Mouse (Mus musculus): Measurements from ENCODE around the gene Olfr688. TPM values are rescaled to one million over a fixed set of nuclear protein-coding genes. Genes with fewer than 3 reads are reported as not detected.

Olfr688 gene
- polyA plus RNA-seq (2012; rRNA removed) = not detected in 2 replicates

DNA sequence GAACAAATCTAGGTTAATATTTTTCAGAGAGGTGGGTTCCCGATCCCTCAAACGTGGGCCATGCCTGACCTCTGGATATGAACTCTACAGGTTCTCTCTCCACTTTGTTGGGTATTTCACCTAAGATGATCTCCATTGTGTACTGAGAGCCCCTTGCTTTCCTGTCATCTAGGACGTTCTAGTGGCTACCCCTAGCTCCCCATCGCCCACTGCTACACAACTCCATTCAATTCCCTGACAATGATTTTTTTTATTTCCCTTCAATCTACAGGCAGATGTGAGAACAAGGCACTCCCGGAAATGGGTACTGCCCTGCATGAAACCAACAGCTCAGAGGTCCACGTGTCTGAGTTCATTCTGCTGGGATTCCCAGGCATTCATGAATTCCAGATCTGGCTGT, at the start of gene Olfr688:
Olfr688 (plus strand) TSS at position 301 of the 400 bp plus-strand sequence.
- DNase-seq (ENCODE audit: low read depth, low spot score) = no peak
- 74% methylated on average over 6 of the region's 6 CpGs for WGBS

DNA sequence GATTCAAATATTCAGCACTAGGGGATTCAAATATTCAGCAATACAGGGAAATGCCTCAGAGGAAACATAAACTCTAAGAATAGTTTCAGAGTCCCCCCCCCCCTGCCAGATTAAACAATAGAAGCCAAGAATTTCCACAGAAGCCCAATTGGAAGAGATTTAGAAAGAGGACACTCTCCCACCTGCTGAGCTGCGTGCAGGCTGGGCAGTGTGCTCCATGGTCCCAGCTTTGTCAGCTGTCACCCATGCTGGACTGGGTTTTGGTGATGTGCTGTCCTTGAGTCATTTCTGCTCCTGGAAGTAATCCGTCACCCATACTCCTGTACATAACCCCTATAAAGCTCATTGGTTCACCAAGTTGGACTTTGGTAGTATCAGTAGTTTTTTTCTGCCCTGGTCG, 40.2 kb upstream of the Olfr688 start:
- WGBS = 76% methylated on average over 3 of the region's 3 CpGs
- no peak for DNase-seq (ENCODE audit: low read depth, low spot score)

GRCm38 (mm10) chr7:105248197-105248596, 39.7 kb upstream of the Olfr688 start:
- WGBS = 38% methylated on average over 1 of the region's 1 CpGs
- DNase-seq (ENCODE audit: low read depth, low spot score) = no peak

DNA sequence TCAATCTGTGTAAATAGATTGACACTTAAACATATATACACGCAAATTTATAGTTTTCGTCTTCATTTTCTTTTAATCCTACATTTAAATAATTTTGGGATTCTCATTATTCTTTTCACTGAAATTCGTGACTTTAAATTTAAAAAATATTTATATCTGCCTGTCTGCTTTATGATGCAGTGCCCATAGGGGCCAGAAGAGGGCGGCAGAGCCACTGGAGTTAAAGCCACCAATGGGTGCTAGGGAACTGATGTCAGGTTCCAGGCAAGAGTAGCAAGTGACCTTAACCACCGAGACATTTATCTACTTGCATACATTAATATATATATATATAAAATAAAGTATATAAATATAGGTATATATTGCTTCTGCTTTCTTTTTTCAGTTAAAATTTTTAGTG, 31.2 kb upstream of the Olfr688 start:
- DNase-seq (ENCODE audit: low read depth, low spot score) = no peak
- 65% methylated on average over 5 of the region's 5 CpGs for WGBS

- no peak for DNase-seq (ENCODE audit: low read depth, low spot score)
- WGBS = 71% methylated on average over 7 of the region's 7 CpGs
Observed at GRCm38 (mm10) chr7:105272426-105272825, 15.5 kb upstream of the Olfr688 start.

GRCm38 (mm10) chr7:105290051-105290450, 2.2 kb downstream of the Olfr688 start:
- DNase-seq (ENCODE audit: low read depth, low spot score) = no peak

- DNase-seq (ENCODE audit: low read depth, low spot score) = no peak
- 81% methylated on average over 1 of the region's 1 CpGs for WGBS
Observed at GRCm38 (mm10) chr7:105310865-105311264, 23.0 kb downstream of the Olfr688 start, which contains the start of gene Olfr689. Gene Olfr689 (plus strand): TSS chr7:105311165.

DNA sequence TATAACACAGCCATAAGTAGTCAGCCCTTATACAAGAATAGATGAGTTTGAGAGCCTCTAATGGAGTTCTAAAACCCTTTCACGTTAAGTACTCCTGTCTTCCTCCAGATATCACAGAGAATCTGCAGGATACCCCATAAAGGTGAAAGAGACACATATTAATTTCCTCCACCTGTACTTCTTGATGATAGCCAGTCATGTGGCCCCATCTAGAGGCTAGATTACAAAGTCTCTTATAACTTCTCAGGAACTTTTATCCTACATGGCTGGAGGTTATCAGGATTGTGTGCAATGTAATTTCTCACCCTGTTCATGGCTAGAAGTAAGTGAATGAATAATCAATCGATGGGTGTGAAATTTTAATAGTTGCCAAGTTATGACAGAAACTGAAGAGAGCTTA, 37.4 kb downstream of the Olfr688 start:
- no peak for DNase-seq (ENCODE audit: low read depth, low spot score)
- 68% methylated on average over 2 of the region's 2 CpGs for WGBS

GRCm38 (mm10) chr7:105334004-105334403, 46.1 kb downstream of the Olfr688 start, which contains the start of gene Olfr690:
Gene Olfr690 (minus strand): TSS chr7:105334104.
- DNase-seq (ENCODE audit: low read depth, low spot score) = no peak
- 87% methylated on average over 1 of the region's 1 CpGs for WGBS

Other genes starting within 250 kb of the Olfr688 start
- gene Olfr677, start 236.7 kb upstream of the Olfr688 start, polyA plus RNA-seq (2012; rRNA removed) = not detected in 2 replicates
- not detected in 2 replicates for gene Olfr678, start 223.6 kb upstream of the Olfr688 start, polyA plus RNA-seq (2012; rRNA removed)
- gene Olfr679, start 206.9 kb upstream of the Olfr688 start, polyA plus RNA-seq (2012; rRNA removed) = not detected in 2 replicates
- not detected in 2 replicates for gene Olfr680-ps1, start 195.3 kb upstream of the Olfr688 start, polyA plus RNA-seq (2012; rRNA removed)
- gene Olfr681, start 171.3 kb upstream of the Olfr688 start, polyA plus RNA-seq (2012; rRNA removed) = not detected in 2 replicates
- not detected in 2 replicates for gene Olfr683, start 141.1 kb upstream of the Olfr688 start, polyA plus RNA-seq (2012; rRNA removed)
- not detected in 2 replicates for gene Olfr684, start 124.4 kb upstream of the Olfr688 start, polyA plus RNA-seq (2012; rRNA removed)
- gene Olfr685, start 102.1 kb upstream of the Olfr688 start, polyA plus RNA-seq (2012; rRNA removed) = not detected in 2 replicates
- gene Olfr686, start 80.6 kb upstream of the Olfr688 start, polyA plus RNA-seq (2012; rRNA removed) = not detected in 2 replicates
- gene Olfr689, start 23.1 kb downstream of the Olfr688 start, polyA plus RNA-seq (2012; rRNA removed) = not detected in 2 replicates
- gene Olfr690, start 46.0 kb downstream of the Olfr688 start, polyA plus RNA-seq (2012; rRNA removed) = not detected in 2 replicates
- not detected in 2 replicates for gene Olfr691, start 54.2 kb downstream of the Olfr688 start, polyA plus RNA-seq (2012; rRNA removed)
- not detected in 2 replicates for gene Olfr692, start 80.1 kb downstream of the Olfr688 start, polyA plus RNA-seq (2012; rRNA removed)
- gene Gm5901, start 86.9 kb downstream of the Olfr688 start, polyA plus RNA-seq (2012; rRNA removed) = not detected in 2 replicates
- gene Fam160a2, start 112.0 kb downstream of the Olfr688 start, polyA plus RNA-seq (2012; rRNA removed) = 64.6 and 88.7 TPM in 2 replicates
- 0.09 and 0.10 TPM in 2 replicates for gene Cnga4, start 116.5 kb downstream of the Olfr688 start, polyA plus RNA-seq (2012; rRNA removed)
- 0.12 TPM in 1 of 2 replicates, not detected in the other for gene Cckbr, start 137.6 kb downstream of the Olfr688 start, polyA plus RNA-seq (2012; rRNA removed)
- gene Cavin3, start 194.2 kb downstream of the Olfr688 start, polyA plus RNA-seq (2012; rRNA removed) = 21.8 and 23.4 TPM in 2 replicates

Measured in large intestine, adult 2 months (tissue).